Mouse (Mus musculus): ENCODE results near the gene Dpf3.

The Dpf3 gene

DNA sequence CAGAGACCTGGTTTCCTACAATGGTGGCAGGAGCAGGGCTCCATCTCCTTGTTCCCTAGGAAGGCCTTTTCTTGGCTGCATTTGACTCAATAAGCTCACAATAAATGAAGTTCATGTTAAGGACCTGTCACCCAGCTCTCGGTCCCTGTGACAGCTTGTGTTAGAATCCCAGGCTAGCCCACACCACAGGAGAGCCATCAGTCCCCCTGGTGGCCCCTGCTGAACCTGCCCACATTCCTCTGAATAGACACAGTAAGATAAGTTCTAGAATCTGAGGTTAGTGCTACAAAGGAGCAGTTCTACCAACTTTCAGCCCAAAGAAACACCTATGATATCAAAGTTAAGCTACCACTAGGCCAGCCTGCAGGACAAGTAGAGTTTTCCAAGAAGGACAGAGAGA is 149.2 kb downstream of the Dpf3 start:
- 93% methylated on average over 1 of the region's 1 CpGs for WGBS

DNA sequence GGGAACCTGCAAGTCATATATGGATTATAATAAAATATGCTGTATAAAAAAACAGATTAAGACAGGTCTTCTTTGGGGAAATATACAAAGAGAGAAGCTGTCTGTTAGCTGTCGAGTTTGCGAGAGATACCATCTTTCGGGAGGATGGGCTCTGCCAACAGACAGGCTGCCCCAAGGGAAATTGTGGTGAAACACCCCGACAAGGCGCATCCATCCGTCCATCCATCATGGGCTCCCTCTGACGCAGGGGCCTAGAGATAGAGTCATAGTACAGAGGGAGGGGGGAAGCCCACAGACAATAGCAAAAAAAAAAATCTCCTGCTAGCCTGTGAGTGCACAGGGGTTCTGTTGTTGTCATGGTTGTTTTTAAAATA is 149.8 kb downstream of the Dpf3 start:
- WGBS, result 66% methylated on average over 7 of the region's 7 CpGs

DNA sequence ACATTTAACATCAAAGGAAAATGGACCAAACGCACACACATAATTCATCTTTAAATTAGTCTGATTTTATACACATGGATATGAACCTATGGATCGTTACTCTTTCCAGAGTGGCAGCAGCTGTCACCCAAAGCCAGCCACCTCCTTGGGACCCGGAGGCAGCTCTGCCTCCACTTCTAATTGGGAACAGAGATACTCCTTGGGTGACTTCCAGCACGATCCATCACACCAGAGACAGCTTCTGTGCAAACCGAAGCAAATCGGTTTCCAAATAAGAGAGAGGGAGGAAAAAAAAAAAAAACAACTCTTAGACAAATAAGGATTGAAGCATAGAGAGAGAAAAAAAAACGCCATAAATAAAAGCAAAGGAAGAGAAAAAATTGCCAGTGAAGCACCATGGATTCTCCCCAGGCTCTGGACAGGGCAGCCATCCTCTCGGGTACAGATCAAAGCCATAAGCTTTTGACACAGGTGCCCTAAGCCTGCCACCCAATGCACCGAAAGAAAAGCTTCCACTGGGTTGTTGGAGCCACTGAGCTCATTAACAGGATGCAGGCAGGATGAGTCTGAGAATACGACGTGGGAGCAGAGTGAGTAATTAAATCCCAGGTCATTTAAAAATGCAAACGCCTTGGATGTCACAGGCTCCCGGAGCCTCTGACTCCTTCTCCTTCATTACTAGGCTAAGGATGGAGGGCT is 150.3 kb downstream of the Dpf3 start:
- WGBS, result 33% methylated on average over 13 of the region's 13 CpGs

DNA sequence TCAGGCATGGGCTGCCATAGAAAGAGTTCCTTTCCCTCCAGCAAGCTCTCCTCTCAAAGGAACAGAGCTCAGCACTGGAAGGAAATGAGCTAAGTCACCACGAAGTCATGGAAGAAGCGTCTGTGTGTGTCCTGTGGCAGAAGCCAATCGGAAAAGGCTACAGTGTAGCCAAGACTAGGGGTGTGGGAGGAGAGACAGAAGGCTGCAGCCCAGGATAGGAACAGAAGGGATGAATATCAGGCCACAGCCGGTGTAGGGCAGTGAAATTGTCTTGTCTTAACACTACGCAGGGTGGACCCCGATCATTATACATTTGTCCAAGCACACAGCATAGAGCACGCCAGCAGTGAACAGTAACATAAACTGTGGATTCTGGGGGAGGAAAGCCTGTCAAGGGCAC is 157.5 kb downstream of the Dpf3 start:
- WGBS, result 56% methylated on average over 7 of the region's 7 CpGs

DNA sequence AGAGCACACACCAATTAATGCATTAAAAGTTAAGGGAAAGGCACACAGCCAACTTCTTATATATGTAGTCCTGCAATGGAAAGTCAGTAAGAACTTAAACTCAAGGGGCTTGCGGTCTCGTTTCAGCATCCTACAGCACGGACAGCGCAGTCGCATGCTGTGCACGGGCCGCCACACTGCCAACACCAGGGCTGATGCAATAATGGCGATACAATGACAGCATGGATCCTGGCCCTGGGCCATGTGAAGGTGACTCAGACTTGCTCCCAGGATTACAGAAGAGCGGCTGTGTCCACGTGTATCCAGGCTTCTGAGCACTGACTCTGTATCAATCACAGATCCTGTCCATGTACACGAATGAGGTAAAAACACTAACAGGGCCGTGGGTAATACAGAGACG is 158.6 kb downstream of the Dpf3 start:
- 86% methylated on average over 13 of the region's 13 CpGs for WGBS

DNA sequence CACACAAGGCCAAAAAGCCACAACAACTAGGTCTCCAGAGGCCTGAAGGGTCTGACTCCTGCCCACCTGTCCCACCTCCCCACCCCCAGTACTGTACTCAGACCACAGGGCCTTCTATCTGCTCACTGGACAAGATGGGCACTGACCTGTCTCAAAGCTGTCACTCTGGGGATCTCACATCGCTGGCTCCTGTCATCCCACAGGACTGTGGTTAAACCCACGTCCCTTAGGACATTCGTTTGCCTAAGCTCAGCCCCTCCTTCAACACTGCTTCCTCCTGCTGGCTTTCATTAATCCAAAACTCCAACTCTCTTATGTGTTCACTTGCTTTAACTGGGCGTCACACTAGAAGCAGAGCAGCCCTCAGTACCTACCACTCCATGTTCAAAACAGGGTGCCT is 159.0 kb downstream of the Dpf3 start:
- 67% methylated on average over 4 of the region's 4 CpGs for WGBS

DNA sequence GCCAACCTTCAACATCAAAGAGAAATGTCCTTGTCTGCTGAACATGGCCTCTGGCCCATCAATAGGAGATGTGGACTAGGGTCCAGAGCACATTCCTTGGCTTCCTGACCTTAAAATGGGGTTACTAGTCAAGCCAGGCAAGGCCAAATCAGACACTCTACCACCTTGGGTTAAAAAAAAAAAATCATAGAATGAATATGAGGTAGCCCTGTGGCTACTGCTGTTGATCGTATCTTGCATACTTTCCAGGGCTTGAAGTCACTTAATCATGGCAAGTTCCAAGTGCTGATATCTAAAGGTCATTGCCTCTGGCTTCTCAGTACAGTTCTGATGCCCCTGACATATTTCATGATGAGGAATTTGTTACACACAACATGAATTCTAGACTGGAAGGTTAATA is 160.1 kb downstream of the Dpf3 start:
- WGBS, result 100% methylated on average over 1 of the region's 1 CpGs

DNA sequence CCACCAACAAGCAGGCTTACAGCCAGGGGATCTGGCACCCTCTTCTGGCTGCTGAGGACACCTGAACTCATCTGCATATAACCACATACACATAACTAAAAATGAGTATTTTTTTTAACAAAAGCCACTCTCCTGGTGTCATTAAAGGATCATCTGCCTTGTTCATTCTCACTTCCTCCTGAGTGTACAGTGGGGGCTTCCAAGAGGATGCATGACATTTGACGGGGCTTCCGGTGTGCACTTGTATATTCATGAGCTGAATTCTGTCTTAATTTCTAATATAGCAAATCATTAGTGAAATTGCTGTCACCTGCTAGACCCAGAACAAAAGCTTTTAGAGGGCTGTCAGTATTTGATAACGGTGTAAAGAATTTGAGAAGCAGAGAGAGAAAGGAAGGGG is 166.8 kb downstream of the Dpf3 start:
- whole genome bisulfite sequencing, result 84% methylated on average over 3 of the region's 3 CpGs

DNA sequence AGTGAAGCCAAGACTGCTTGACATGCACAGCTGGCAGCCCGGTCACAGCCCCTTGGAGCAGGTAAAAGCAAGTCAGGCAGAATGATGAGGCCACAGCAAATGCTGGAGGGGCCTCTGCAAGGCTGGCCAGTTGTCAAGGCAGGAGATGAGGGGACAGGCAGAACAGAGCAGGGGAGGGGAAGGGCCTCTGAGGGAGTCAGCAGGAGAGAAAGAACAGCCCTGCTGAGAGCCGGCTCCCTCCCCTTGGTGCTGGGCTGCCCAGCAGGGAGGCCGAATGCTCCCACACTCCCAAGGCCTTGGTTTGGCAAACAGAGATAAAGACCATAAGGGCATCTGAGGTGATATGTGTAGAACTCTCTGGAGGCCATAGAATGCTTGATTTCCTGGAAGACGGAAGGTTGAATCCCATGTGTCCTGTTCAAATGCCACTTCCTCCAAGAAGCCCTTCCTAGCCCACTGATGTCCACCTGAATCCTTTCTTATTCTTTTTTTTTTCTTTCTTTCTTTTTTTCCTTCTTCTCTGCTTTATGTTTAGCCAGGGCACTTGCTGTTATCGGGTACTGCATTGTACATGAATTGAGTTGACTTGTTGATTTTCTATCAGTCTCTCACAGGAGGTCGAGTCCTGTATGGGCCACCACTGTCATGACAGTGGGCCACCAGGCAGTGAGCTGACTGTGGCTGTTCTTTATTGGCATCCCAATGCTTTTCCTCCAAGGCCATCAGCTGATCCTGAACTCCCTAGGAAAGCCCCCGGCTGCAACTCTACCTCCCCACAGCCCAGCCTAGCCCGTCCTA is 169.7 kb downstream of the Dpf3 start:
- 83% methylated on average over 8 of the region's 8 CpGs for WGBS

DNA sequence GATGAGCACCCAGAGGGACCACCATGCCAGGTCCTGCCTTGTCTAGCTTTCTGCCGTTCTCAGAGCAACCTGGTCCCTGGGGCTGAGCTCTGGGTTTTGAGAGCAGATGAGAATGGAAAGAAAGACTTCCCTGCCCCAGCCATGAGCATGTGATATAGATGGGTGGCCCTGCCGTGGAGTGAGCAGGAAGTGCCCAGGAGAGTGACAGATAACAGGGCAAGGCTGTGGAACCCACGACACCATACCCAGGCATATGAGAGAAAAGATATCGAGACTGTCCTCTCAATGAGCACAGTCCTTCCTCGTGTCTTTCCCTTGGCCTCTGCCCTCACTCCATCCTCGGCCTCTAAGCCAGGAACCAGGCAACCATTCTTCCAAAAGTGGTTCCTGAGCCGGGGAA is 172.8 kb downstream of the Dpf3 start:
- 86% methylated on average over 7 of the region's 7 CpGs for WGBS

DNA sequence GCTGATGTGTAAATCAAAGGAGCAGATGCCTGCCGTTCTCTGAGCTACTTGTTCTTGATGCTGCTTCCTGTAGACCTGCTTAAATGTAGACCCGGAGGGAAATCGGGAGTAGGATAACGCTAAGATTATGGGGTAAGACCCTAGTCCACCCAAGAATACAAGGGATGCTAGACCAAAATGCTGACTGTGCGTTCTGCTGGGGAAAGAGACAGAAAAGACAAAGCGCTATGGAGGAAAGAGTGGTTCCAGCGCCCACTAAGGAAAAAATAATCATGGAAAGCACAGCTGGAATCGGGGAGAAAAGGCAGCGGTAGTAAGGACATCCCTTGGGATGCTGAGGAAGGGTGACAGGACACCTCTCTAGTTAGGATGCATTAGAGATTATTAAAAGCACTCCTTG is 174.7 kb downstream of the Dpf3 start:
- whole genome bisulfite sequencing, result 94% methylated on average over 9 of the region's 9 CpGs

DNA sequence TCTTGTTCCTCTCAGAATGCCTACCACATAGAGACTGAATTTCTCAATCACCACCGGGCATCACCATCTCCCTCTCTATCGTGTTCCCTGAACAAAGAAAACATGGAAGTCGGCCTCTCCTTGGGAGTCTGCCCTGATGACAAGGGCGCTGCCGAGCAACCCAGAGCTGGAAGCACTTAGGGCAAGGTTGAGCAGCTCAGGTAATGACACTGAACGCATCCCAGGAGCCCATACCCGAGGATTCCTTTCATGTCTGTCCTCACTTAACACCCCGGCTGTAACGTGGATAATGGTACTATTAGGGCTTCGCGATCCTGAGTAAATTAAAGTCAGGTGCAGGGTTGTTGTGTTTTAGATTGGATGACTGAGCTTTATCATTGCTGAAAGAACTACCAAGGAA is 176.9 kb downstream of the Dpf3 start:
- 83% methylated on average over 11 of the region's 11 CpGs for WGBS

DNA sequence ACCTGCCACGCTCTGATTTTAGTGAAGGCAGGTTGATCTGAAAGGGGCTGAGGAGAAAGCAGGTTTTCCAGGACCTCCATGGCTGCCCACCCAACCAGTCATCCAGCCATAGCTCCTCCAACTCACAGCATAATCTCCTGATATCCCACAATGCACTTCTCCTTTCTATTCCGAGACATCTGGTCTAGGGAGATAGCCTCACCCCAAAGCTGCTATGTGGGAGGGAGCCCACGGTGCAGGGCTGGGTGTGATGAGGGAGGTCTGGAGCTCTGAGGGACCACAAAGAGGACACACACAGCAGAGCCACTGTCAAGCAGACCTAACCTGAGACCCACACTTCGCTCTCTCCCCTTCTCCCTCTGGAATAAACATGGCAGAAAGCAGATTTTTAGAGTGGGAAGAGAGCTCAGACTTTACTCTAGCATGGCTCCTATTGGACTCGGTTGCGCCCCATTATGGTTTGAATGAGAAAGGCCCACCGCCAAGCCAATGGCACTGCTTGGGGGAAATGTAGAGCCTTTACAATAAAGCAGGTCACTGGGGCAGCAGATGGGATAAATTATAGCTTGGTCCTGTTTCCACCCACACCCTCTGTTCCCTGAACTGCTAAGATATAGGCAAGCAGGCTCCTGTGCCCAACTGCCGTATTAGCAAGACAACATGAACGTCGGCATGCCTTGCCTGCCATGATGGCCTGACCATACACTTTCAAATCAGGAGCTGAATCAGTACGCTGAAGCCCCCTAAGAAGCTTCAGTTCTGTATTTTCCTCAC is 178.3 kb downstream of the Dpf3 start:
- WGBS, result 84% methylated on average over 11 of the region's 11 CpGs

DNA sequence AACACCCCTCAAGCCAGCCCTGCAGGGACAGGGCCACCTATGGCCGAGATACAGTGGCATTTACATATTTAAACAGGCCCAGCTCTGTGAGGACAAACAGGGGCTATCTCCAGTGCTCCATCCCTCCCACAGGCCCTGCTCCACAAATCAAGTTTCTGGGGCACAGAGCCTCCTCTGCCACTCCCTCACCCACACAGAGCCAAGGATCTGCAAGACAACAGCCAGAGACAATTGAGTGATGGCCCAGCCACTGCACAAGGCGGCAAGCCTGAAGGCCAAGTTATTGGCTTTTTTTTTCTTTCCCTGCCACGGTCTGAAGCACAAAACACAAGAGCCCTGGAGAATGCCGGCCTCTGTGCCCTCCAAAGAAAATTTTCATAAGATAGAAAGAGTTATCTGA is 178.9 kb downstream of the Dpf3 start:
- WGBS, result 71% methylated on average over 4 of the region's 4 CpGs

DNA sequence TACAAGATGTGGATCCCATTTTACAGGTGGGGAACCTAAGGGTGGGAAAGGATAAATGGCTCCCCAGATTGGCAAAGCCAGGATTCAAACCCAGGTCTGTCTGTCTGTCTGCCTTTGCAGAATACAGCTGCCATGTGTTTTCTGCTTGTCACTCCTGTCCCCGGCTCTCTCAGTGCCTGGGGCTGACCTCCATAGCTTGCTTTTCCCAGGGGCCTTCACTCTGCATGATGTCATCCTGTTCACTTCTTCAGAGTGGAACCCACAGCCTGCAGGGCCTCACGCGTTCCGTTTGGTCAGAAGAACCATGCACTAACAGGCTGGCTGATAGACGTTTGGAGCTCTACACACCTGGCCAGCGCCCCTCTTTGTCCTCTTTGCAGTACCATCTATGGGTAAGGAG is 184.3 kb downstream of the Dpf3 start:
- 80% methylated on average over 6 of the region's 6 CpGs for WGBS

DNA sequence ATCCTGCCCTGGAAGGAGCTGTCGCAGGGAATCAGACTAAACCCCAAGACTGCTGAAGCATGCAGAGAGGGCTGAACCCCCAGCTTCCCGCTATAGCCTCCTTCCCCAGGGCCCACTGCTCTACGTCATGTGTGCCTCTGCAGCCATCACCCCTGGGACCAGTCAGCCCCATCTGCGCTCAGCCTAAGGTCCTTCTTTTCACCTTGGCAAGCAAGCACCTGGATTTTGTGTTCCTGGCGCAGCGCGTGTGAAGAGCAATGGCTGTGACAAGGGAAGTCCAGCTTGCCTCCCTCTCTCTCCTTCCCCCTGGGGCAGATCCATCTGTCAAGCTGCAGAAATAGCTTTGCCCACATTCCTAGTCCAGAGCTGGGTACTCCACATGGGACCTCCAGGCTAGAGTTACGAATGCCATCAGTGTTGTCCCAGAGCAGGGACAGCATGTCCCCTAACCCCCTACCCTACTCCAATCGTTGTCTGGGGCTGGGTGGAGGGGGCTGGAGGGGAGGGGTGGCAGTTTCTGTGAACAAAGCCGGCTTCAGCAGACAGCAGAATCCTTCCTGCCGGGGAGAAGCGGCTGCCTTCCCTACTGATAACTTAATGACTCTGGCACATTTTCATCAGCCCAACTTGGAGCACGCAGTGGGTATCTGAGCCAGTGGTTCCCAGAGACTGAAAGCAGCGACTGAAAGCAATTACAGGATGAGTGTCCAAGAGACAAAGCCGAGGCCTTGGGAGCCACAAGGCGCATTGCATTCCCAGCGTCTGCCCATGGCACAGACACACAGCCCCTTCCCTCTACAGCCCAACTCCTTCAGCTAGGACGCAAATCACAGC is 185.0 kb downstream of the Dpf3 start:
- 40% methylated on average over 18 of the region's 18 CpGs for WGBS

DNA sequence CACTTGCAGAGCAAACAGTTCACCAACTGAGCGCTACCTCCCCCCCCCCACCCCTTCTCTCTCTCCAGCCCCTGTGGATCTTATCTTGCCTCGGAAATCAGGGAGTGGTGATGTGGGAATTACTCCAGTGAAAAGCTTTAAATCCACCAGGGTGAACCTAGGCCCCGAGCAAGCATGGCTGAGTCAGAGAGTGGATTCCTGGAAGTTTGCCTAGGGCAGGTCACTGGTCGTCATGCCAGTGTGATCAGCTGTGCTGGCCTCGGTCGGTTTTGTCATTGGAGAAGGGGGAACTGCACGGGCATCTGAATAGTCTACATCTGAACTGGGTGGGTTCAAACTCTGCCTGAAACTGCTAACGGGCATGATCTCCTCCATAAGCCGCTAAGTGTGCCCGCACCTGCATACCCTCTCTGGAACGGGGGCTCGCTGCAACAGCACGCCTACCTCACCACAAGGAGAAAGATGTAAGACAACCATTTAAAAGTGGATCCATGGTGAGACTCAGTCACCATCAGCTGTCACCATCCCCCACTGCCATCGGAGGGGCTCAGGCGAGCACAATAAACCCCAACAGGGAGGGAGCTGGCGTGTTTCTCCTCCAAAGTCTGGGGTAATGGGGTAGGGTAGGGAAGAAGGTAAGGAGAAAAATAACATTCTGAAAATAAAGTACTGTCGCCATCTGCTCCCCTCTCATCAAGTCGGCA is 185.7 kb downstream of the Dpf3 start:
- 64% methylated on average over 18 of the region's 18 CpGs for WGBS

DNA sequence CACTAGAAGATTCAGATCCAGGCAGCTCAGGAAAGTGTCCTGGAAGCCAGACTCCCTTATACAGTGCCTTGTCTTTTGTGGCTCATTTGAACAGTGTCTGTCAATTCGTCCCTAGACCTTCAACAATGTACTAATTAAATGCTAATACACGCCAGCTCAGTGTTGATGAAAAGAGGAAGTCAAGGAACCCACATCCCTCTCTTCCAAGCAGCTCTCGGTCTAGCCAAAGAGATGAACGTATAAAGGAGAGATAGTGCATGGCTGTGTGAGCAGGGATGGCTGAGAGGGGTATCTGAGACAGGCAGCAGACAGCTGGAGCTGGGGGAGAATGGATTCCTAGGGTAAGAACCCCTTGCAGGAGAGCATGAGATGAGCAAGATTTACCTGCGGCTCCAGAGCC is 189.2 kb downstream of the Dpf3 start:
- WGBS, result 79% methylated on average over 5 of the region's 5 CpGs

DNA sequence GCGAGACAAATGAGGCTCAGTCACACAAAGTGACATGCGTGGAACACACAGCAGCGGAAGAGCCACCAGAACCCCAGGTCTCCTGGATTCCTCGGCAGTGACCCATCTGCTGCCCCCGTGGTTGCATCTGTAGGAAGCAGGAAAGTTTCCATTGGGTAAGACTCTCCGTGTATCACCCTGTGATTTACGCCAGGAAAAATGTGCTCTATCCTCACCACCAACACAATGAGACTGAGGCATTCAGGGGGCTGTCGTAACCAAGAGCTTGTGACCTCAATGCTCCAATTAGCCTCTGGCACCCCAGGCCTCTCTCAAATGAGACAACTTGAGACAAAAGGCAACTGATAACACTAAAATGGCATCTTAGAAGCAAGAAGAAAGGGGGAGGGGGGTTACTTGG is 192.5 kb downstream of the Dpf3 start:
- 80% methylated on average over 8 of the region's 8 CpGs for whole genome bisulfite sequencing

DNA sequence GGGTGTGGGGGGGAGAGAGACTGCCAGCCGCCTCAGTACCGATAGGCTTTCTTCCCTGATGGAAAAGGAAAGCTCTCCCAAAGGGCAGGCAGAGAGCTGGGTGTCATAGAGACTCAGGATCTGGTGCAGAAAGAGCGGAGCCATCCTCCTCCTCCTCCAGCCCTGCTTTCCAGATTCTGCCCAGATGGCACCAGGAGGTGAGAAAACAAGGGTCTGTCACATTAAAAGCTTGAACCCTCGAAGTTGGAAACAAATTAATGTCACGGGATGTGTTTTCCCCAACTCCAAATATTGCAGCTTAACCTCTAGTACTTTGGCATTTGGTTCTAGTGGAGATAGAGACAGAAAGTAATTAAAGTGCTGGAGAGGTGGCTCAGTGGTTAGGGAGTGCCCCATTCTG is 195.6 kb downstream of the Dpf3 start:
- 76% methylated on average over 5 of the region's 5 CpGs for WGBS

Measured in cerebral cortex, adult 2 months (tissue).